Mouse (Mus musculus): ENCODE data around the gene 1700080O16Rik.

The 1700080O16Rik gene

DNA sequence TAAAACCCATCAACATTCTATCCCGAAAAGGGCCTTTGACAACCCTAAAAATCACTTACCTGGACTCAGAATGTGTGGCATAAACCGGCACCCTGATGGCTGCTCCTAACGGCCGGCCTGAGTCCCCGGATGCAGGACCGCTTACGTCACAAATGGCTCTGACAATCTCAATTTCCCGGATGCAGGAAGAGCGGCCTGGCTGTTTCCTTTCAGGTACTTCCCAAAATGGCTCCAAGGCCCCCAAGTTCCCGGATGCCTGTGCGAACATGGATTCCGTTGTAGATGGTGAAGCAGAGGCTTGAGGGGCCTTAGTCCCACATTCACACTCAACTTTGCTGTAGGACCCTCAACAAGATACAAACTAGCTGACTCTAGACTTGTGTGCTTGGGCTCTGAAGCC lies at the start of gene 1700080O16Rik:
Gene 1700080O16Rik (minus strand): TSS at position 101 of the 400 bp plus-strand sequence.
- DNase-seq (ENCODE audit: low spot score): no peak

DNA sequence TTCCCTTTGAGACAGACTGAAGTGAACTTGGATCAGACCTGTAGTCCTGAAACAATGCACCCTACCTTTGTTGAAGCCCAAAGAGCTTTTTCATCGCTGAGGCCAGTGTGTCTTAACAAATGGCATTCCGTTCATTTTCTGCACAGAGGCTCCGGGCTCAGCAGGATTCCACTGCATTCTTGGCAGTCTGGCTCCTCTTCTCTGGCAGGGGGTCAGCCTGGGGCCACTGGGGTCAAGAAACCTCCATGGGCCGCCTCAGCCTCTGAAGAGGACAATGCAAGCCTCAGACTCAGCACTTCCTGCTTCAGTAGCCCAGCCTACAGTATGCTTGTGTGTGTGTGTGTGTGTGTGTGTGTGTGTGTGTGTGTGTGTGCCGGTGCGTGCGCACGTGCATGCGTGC lies 45.1 kb upstream of the 1700080O16Rik start:
- DNase-seq (ENCODE audit: low spot score): no peak

- no peak for DNase-seq (ENCODE audit: low spot score)
These were observed 27.5 kb upstream of the 1700080O16Rik start for GRCm38 (mm10) chrX:52000072-52000471.

DNA sequence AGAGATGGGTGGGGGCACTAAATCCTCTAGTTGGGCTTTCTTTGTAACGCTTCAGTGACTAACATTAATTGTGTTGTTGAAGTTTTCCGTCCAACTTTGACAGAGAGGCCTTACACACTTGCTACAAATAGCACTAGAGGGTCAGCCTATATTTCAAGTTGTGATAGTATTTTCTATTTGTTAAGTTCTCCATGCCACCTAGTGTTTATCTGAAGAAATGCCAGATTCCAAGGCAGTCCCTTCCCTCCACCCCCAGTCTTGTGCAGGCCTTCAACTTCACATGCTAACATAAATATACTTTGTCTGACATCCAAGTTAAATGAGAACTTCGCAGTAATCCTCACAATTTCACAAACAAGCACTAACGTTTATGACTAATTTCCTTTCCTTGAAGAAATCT lies 26.9 kb upstream of the 1700080O16Rik start:
- no peak for DNase-seq (ENCODE audit: low spot score)

GRCm38 (mm10) chrX:51976361-51976760 lies 3.8 kb upstream of the 1700080O16Rik start:
- no peak for DNase-seq (ENCODE audit: low spot score)

DNA sequence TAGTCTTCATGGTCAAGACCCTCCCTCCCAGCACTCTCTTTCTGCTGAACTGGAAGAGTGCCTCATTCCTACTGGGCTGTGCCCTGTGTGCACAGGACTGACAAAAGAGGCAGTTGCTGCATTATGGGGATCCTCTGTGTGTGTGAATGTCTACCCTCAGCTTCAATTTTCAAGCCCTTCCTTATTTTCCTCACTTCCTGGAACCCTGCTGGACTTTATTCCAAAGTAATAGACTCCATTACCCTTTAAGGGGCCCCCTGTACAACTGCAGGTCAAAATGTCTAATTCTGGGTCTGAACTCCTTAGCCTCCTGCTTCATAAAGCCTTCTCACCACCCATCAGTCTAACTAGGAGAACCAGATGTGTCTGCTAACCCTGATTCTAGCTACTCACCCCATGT lies 2.0 kb upstream of the 1700080O16Rik start:
- DNase-seq (ENCODE audit: low spot score): no peak

DNA sequence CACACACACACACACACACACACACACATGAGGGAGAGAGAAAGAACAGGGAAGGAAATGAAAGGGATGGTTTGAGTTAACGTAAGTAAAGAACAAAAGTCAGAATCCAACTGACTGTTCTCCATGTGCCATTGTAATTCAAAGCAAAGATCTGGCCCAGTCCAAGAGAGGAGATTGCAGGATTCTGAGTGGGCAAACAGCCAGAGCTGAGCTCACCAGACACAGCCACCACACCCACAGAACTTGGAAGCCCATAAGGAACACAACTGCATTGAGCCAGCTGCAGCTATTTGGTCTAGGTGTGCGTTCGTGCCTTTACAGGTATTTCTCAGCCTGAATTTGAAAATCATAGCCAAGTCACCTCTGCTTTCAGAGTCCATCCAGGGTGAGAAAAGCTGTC lies 24.5 kb downstream of the 1700080O16Rik start:
- DNase-seq (ENCODE audit: low spot score): no peak

DNA sequence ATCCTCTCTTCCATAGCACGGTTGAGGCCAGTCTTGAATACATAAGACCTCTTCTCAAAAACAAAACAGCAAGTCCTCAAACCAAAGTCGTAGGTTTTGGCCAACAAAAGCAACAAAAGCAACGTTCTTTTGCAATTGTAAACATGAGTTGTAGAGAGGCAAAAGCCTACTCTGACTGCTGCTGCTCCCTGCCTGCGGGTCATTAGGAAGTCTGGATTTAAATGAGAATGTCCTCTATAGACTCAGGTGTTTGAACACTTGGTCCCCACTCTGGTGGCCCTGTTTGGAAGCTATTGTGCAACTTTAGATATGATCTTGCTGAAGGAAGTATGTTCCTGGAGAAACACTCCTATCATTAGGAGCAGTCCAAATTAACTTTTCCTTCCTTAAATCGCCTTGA lies 34.5 kb downstream of the 1700080O16Rik start:
- no peak for DNase-seq (ENCODE audit: low spot score)

DNA sequence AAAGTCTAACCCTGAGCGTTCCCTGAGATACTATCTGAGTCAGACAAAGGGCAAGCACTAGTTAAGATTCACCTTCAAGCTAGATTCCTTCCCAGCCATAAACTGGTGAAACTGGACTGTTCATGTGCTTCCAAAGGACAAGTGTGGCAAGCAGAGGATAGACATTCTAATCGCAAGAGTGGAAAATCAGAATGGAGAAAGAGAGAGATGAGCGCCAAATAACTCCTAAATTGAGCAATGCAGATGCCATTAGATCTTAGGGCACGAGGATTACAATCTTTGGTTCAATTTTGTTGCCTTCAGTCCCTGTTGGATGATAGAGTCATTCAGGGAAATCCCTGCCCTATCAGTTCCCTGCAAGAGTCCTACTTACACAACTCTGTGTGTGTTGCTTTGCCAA lies 53.5 kb downstream of the 1700080O16Rik start:
- DNase-seq (ENCODE audit: low spot score): no peak
